Mouse (Mus musculus): ENCODE measurements around the gene Ptchd4.

DNA sequence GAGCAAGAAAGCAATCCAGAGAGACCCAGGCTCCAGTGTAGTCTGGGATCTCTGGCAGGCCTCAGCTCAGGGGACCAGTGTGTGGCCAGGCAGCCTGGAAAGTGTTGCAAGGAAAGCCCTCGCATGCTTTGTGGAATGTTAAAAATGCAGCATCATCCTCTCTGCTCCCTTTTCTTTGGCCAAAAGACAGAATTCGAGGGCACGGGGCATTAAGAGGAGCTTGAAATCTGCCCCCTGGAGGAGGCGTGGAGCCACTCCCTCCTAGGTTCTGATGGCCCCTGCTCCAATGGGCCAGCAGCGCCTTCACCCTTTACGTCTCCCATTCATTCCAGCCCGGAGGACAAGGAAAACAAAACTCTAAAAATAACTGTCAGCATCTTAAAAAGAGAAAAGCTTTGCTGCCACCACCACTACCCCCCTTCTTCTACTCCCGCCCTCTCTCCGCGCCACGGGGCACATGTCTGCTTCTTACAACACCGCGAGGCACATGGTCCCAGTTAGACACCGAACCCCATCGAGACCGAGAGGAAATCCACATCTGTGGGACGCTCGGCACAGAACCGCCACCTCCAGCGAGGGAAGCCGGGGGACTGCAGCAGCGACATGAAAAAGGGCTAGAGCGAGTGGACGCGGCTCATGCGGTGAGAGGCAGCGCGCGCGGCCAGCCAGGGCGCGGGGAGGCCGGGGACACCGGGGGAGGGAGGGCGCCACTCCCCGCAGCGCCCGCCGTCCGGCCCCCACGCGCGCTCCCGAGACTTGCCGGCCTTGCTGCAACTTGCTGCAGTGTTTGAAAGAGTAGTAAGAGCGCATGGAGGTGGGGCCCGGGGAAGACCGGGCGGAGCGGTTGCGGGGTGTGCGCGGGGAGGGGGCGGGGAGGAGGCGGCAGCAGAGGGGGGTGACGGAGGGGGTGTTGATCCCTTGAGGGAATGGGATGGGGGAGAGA is at the start of gene Ptchd4:
- TF ChIP-seq CTCF (IDR thresholded peaks at IDR 0.05; ENCODE audit: low read depth, low read length) (no peak), POLR2A (IDR thresholded peaks at IDR 0.05; ENCODE audit: extremely low read depth, insufficient read depth, low read length) (no peak)
